Mouse (Mus musculus): Measurements from ENCODE around the gene Top2b. TPM values are rescaled to one million over a fixed set of nuclear protein-coding genes. Genes with fewer than 3 reads are reported as not detected.

Gene Top2b
- polyA plus RNA-seq (2014; fragmentation: Illumina TruSeq; extraction: RNeasy Lipid Tissue Mini Kit (QIAGEN cat#74804); ENCODE audit: low read depth, low replicate concordance): 129 TPM

GRCm38 (mm10) chr14:16364878-16365337, at the start of gene Top2b:
TSS of gene Top2b (plus strand) at chr14:16365179.

Other genes starting within 250 kb of the Top2b start
- gene Ngly1, start 115.9 kb upstream of the Top2b start, polyA plus RNA-seq (2014; fragmentation: Illumina TruSeq; extraction: RNeasy Lipid Tissue Mini Kit (QIAGEN cat#74804); ENCODE audit: low read depth, low replicate concordance): 128 TPM
- 55.5 TPM for gene Oxsm, start 115.4 kb upstream of the Top2b start, polyA plus RNA-seq (2014; fragmentation: Illumina TruSeq; extraction: RNeasy Lipid Tissue Mini Kit (QIAGEN cat#74804); ENCODE audit: low read depth, low replicate concordance)

All from kidney, adult 10 weeks (tissue).